Mouse (Mus musculus): ENCODE data around the gene Pnpla3. TPM values are rescaled to one million over a fixed set of nuclear protein-coding genes. Genes with fewer than 3 reads are reported as not detected.
"Not testable (repeated sequence)": the region's sequence is repeated elsewhere in the genome, so short reads cannot be mapped to it uniquely, and the experiment has no call there.

Pnpla3 gene
- polyA plus RNA-seq, 1 experiment from 2014 or later, result 2.0 TPM

DNA sequence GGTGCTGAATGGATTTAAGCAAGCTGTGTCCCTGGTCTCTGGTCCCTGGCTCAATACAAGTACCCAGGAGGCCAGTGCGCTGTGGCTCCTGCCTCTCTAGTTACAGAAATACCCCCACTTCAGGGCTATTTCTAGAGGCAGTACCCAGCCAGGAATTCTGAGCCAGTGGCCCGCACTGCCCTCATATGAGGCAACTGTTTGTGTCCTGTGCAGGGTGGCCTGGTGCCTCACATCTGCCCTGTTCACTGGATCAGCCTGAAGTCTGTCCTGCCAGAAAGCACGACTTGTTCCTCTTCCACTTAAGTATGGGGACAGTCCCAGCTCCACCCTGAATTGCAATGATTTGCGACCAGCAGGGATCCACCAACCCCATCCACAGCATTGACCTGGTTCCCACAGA lies 34.2 kb upstream of the Pnpla3 start:
- 79% methylated on average over 4 of the region's 4 CpGs for WGBS
- DNase-seq (ENCODE audit: low spot score) (no peak), ATAC-seq (replicated peaks; ENCODE audit: low FRiP score) (no peak)
- Histone ChIP-seq H3K36me3 (ENCODE audit: control insufficient read depth, insufficient read depth, low read length) (no peaks in the 10 kb centered on the region), H3K27me3 (ENCODE audit: control insufficient read depth, insufficient read depth, low read length) (no peaks in the 10 kb centered on the region), H3K27ac (ENCODE audit: low read depth, low read length) (no peak overlapping the region), H3K9me3 (ENCODE audit: control insufficient read depth, low read length) (no peaks in the 10 kb centered on the region), H3K4me2 (ENCODE audit: low read depth, low read length, severe bottlenecking) (no peak overlapping the region), H3K4me3 (ENCODE audit: low read depth, low read length) (no peak overlapping the region), H3K4me1 (replicated peaks; ENCODE audit: control insufficient read depth, insufficient read depth, low read length) (peaks cover 8% of the 10 kb centered on the region; the same call in 1 of the 2 replicates), H3K9ac (ENCODE audit: low read length) (no peak overlapping the region)

DNA sequence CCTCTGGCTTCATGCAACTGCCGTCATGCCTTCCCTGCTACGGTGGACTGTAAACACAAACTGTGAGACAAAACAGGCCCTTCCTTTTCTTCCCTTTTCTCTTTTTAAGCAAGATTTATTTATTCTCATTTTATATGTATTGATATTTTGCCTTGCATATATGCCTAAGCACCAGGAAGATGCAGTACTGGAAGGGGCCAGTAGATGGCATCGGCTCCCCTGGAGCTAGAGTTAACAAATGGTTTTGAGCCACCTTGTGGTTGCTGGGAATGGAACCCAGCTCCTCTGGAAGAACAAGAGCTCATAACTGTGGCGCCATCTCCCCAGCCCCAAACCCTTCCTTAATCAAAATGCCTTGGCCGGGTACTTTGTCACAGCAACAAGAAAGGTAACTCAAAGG lies 32.2 kb upstream of the Pnpla3 start:
- DNase-seq (ENCODE audit: low spot score), result peak; percentile 76
- no peak overlapping the region for H3K4me2 ChIP-seq (ENCODE audit: low read depth, low read length, severe bottlenecking)
- whole genome bisulfite sequencing, result 87% methylated on average over 5 of the region's 5 CpGs

DNA sequence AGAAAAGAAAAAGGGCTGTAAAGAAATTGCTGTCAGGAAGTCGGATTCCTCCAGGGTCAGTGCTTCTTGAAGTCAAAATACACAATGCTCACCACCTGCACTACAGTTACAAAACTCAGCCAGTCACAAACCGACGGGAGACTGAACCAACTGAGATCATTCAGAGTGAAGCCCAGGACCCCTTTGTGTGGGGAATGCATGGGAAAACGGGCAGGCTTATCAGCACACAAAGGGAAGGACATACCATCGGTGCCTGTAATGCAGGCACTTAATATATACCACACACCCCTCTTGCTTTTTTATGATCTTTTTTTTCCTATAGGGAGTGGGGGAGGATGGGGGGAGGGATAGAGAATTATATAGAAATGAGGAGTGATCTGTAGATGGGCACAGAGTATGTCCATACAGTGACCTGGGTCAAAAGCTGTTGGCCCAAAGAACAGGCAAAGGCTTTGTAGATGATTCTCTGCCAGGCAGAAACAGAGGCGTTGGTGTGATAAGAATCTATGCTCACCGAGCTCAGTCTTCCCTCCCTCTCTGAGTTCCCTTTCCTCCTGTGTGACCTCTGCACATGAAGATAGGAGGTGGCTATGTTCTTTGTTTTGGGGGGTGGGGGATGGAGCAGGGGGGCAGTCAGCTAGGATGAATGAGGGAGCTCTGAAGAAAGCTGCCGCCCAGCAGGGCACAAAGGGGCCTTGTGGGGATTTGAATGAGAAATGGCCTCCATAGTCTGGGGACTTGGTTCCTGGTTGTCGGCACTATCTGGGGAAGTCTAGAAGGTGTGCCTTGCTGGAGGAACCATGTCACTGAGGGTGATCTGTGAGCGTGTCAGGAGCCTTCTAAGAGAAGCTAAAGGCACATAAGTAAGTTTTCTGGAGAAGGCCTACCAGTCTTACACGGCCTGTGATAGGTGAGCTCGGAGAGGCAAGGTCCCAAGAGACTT lies 30.9 kb upstream of the Pnpla3 start:
- H3K27me3 ChIP-seq (ENCODE audit: control insufficient read depth, insufficient read depth, low read length), result no peaks in the 10 kb centered on the region
- no peak overlapping the region; the same call in 1 of the 2 replicates for H3K9ac ChIP-seq (ENCODE audit: low read length)
- H3K27ac ChIP-seq (ENCODE audit: low read depth, low read length), result peak overlapping the region; percentile 12; the same call in 1 of the 2 replicates
- DNase-seq (ENCODE audit: low spot score) (no peak), ATAC-seq (replicated peaks; ENCODE audit: low FRiP score) (no peak)
- H3K4me1 ChIP-seq (replicated peaks; ENCODE audit: control insufficient read depth, insufficient read depth, low read length), result peaks cover 8% of the 10 kb centered on the region; the same call in 1 of the 2 replicates
- no peaks in the 10 kb centered on the region for H3K36me3 ChIP-seq (ENCODE audit: control insufficient read depth, insufficient read depth, low read length)
- WGBS, result 20% methylated on average over 12 of the region's 12 CpGs
- no peaks in the 10 kb centered on the region for H3K9me3 ChIP-seq (ENCODE audit: control insufficient read depth, low read length)
- H3K4me2 ChIP-seq (ENCODE audit: low read depth, low read length, severe bottlenecking), result no peak overlapping the region
- no peak overlapping the region for H3K4me3 ChIP-seq (ENCODE audit: low read depth, low read length)

More for the DNA sequence above, 32.2 kb upstream of the Pnpla3 start:
- Histone ChIP-seq H3K9me3 (ENCODE audit: control insufficient read depth, low read length) (no peaks in the 10 kb centered on the region), H3K27ac (ENCODE audit: low read depth, low read length) (no peak overlapping the region), H3K36me3 (ENCODE audit: control insufficient read depth, insufficient read depth, low read length) (no peaks in the 10 kb centered on the region), H3K27me3 (ENCODE audit: control insufficient read depth, insufficient read depth, low read length) (no peaks in the 10 kb centered on the region), H3K9ac (ENCODE audit: low read length) (no peak overlapping the region), H3K4me3 (ENCODE audit: low read depth, low read length) (no peak overlapping the region), H3K4me1 (replicated peaks; ENCODE audit: control insufficient read depth, insufficient read depth, low read length) (peaks cover 8% of the 10 kb centered on the region; the same call in 1 of the 2 replicates)
- no peak for ATAC-seq (replicated peaks; ENCODE audit: low FRiP score)

DNA sequence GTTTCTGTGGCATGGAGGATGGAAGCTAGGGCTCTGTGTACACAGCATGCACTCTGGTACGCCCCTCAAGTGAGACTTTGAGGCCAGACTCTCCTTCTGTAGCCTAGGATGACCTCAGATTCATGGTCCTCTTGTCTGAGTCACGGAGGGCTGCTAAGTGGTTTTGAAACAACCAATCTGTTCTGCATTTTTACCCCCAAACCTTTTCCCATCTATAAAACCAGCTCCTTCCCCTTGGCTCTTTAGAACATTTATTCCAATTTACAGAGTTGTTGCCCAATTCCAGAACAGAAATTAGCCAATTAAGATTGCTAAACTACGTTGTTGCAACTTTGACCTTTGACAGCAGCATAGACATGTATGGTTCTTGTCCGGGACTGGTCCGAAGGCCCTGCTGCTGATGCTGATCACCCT lies 28.0 kb upstream of the Pnpla3 start:
- Histone ChIP-seq H3K4me2 (ENCODE audit: low read depth, low read length, severe bottlenecking) (no peak overlapping the region), H3K4me1 (replicated peaks; ENCODE audit: control insufficient read depth, insufficient read depth, low read length) (peaks cover 10% of the 10 kb centered on the region; the same call in 1 of the 2 replicates), H3K9me3 (ENCODE audit: control insufficient read depth, low read length) (no peaks in the 10 kb centered on the region), H3K36me3 (ENCODE audit: control insufficient read depth, insufficient read depth, low read length) (no peaks in the 10 kb centered on the region), H3K9ac (ENCODE audit: low read length) (no peak overlapping the region), H3K4me3 (ENCODE audit: low read depth, low read length) (no peak overlapping the region), H3K27me3 (ENCODE audit: control insufficient read depth, insufficient read depth, low read length) (no peaks in the 10 kb centered on the region), H3K27ac (ENCODE audit: low read depth, low read length) (no peak overlapping the region)
- ATAC-seq (replicated peaks; ENCODE audit: low FRiP score), result no peak
- no peak for DNase-seq (ENCODE audit: low spot score)
- 93% methylated on average over 5 of the region's 5 CpGs for WGBS

DNA sequence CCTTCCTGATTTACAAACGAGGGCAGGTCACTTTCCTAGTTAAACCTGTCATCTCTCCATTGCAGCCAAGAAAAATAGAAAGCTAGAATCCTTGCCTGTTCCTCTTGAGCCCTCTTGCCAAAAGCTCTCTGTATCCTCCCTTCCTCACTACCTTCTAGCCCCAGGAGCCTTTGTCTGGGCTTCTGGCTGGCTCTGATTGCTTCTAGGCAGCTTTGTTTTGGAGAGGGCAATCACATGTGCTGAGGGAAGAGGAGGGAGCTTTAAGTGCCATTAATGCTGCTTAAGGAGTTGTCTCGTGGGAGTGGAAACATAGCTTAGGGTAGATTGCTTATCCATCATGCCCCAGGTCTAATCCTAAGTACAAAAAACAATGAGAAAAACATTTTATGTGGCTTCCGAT lies 27.5 kb upstream of the Pnpla3 start:
- H3K36me3 ChIP-seq (ENCODE audit: control insufficient read depth, insufficient read depth, low read length), result no peaks in the 10 kb centered on the region
- H3K27ac ChIP-seq (ENCODE audit: low read depth, low read length), result no peak overlapping the region
- 51% methylated on average over 3 of the region's 3 CpGs for WGBS
- H3K4me2 ChIP-seq (ENCODE audit: low read depth, low read length, severe bottlenecking), result no peak overlapping the region
- H3K4me3 ChIP-seq (ENCODE audit: low read depth, low read length), result no peak overlapping the region
- DNase-seq (ENCODE audit: low spot score) (no peak), ATAC-seq (replicated peaks; ENCODE audit: low FRiP score) (no peak)
- no peak overlapping the region for H3K9ac ChIP-seq (ENCODE audit: low read length)
- H3K4me1 ChIP-seq (replicated peaks; ENCODE audit: control insufficient read depth, insufficient read depth, low read length), result peaks cover 10% of the 10 kb centered on the region; the same call in 1 of the 2 replicates
- H3K9me3 ChIP-seq (ENCODE audit: control insufficient read depth, low read length), result no peaks in the 10 kb centered on the region
- H3K27me3 ChIP-seq (ENCODE audit: control insufficient read depth, insufficient read depth, low read length), result no peaks in the 10 kb centered on the region

DNA sequence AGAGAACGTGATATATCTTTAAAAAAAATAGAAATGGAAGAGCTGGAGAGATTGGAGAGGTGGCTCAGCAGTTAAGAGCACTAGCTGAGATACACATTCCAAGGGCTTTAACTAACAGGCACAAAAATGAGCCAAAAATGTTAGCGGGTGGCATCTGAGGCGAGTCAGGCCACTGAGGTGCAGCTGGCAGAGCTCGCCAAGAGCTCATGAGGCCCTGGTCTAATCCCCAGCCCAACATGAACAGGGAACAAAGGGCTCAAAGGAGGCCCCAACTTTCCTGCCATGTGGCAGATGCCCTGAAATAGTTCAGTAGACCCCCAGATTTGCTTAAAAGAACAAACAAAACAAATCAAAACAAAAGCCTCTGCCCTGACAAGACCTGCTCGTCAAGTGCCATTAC lies 26.7 kb upstream of the Pnpla3 start:
- no peak for DNase-seq (ENCODE audit: low spot score)
- no peaks in the 10 kb centered on the region for H3K9me3 ChIP-seq (ENCODE audit: control insufficient read depth, low read length)
- ATAC-seq (replicated peaks; ENCODE audit: low FRiP score), result no peak
- no peak overlapping the region for H3K4me3 ChIP-seq (ENCODE audit: low read depth, low read length)
- no peak overlapping the region for H3K9ac ChIP-seq (ENCODE audit: low read length)
- no peak overlapping the region for H3K27ac ChIP-seq (ENCODE audit: low read depth, low read length)
- peaks cover 10% of the 10 kb centered on the region; the same call in 1 of the 2 replicates for H3K4me1 ChIP-seq (replicated peaks; ENCODE audit: control insufficient read depth, insufficient read depth, low read length)
- no peaks in the 10 kb centered on the region for H3K36me3 ChIP-seq (ENCODE audit: control insufficient read depth, insufficient read depth, low read length)
- 37% methylated on average over 5 of the region's 5 CpGs for WGBS
- no peak overlapping the region for H3K4me2 ChIP-seq (ENCODE audit: low read depth, low read length, severe bottlenecking)
- no peaks in the 10 kb centered on the region for H3K27me3 ChIP-seq (ENCODE audit: control insufficient read depth, insufficient read depth, low read length)

DNA sequence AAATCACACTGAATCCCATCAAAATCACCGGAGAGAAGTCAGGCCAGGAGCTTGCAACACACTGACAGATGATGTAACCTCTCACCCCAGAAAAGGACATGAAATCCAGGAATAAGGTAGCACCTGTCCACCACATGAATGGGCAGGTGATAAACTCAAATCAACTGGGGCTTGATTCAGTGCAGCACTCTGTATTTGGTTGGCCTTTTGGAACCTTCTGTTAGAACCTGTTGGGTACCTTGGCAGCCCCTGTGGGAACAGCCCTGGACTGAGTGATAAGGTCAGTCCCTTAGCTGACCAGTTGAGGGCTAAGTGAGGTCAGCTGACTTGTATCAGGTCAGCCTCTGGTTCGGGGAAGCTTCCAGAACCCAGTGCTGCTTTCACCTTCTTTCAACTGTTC lies 11.5 kb upstream of the Pnpla3 start:
- no peak for ATAC-seq (replicated peaks; ENCODE audit: low FRiP score)
- no peak for DNase-seq (ENCODE audit: low spot score)
- no peak overlapping the region for H3K9ac ChIP-seq (ENCODE audit: low read length)
- 95% methylated on average over 2 of the region's 2 CpGs for WGBS
- no peak overlapping the region for H3K27ac ChIP-seq (ENCODE audit: low read depth, low read length)
- H3K36me3 ChIP-seq (ENCODE audit: control insufficient read depth, insufficient read depth, low read length), result no peaks in the 10 kb centered on the region
- H3K4me3 ChIP-seq (ENCODE audit: low read depth, low read length), result no peak overlapping the region
- H3K4me2 ChIP-seq (ENCODE audit: low read depth, low read length, severe bottlenecking), result no peak overlapping the region
- H3K4me1 ChIP-seq (replicated peaks; ENCODE audit: control insufficient read depth, insufficient read depth, low read length), result no peaks in the 10 kb centered on the region
- H3K9me3 ChIP-seq (ENCODE audit: control insufficient read depth, low read length), result no peaks in the 10 kb centered on the region
- no peaks in the 10 kb centered on the region for H3K27me3 ChIP-seq (ENCODE audit: control insufficient read depth, insufficient read depth, low read length)

DNA sequence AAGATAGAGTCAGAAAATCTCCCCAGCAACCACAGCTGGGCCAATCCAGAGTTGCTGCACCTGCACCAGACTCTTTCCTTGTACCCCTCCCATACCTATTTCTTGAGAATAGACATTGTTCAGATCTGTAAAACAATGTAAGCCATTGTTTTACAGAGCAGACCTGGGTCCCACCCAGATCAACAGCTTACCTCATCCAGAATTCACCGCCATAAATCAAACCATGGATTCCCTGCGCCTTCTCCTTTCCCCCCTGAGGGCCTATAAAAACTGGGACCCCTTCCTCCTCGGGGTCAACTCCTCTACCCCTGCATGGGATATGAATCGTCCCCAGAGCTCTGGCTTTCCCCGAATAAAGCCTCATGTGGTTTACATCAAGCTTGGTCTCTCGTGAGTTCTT lies 10.1 kb upstream of the Pnpla3 start:
- H3K9ac ChIP-seq (ENCODE audit: low read length); H3K27ac ChIP-seq (ENCODE audit: low read depth, low read length); H3K4me1 ChIP-seq (replicated peaks; ENCODE audit: control insufficient read depth, insufficient read depth, low read length); ATAC-seq (replicated peaks; ENCODE audit: low FRiP score); H3K9me3 ChIP-seq (ENCODE audit: control insufficient read depth, low read length); H3K4me2 ChIP-seq (ENCODE audit: low read depth, low read length, severe bottlenecking); H3K4me3 ChIP-seq (ENCODE audit: low read depth, low read length); DNase-seq (ENCODE audit: low spot score); H3K27me3 ChIP-seq (ENCODE audit: control insufficient read depth, insufficient read depth, low read length); H3K36me3 ChIP-seq (ENCODE audit: control insufficient read depth, insufficient read depth, low read length): not testable (repeated sequence)
- 92% methylated on average over 6 of the region's 6 CpGs for WGBS

DNA sequence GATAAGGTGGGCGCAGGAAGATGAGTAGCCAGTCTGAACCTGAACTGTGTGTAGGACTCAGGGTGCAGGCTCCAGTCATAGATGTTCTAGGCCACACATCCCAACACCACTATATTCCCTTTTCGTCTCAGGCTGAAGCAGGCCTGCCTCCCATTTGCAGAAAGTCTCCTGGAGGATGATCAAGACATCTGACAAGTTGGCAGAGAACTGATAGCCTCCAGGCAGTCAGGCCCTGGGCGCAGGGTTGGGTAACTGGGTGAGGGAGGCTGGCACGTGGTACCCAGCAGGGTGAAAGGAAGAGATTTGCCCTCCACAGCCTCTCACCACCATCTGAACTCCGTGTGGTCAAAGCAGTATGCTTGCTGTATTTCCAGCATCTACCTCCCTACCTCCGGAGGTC lies 5.8 kb upstream of the Pnpla3 start:
- ATAC-seq (replicated peaks; ENCODE audit: low FRiP score) (no peak), DNase-seq (ENCODE audit: low spot score) (no peak)
- Histone ChIP-seq H3K4me2 (ENCODE audit: low read depth, low read length, severe bottlenecking) (no peak overlapping the region), H3K4me1 (replicated peaks; ENCODE audit: control insufficient read depth, insufficient read depth, low read length) (no peaks in the 10 kb centered on the region), H3K4me3 (ENCODE audit: low read depth, low read length) (no peak overlapping the region), H3K9me3 (ENCODE audit: control insufficient read depth, low read length) (no peaks in the 10 kb centered on the region), H3K36me3 (ENCODE audit: control insufficient read depth, insufficient read depth, low read length) (no peaks in the 10 kb centered on the region), H3K27me3 (ENCODE audit: control insufficient read depth, insufficient read depth, low read length) (no peaks in the 10 kb centered on the region), H3K9ac (ENCODE audit: low read length) (no peak overlapping the region), H3K27ac (ENCODE audit: low read depth, low read length) (no peak overlapping the region)
- WGBS, result 86% methylated on average over 6 of the region's 6 CpGs

Data from forebrain, embryonic 11.5 days (tissue).